Mouse (Mus musculus) midbrain, embryonic 13.5 days (tissue): Measurements from ENCODE around the gene Xlr3a. TPM values are rescaled to one million over a fixed set of nuclear protein-coding genes. Genes with fewer than 3 reads are reported as not detected.

Experiments
- ATAC-seq: fragments of 200-750 bp; cut with Nextera tagmentation; 2 replicates; pipeline ENCODE4 v1.8.0; 2017; ENCODE audit warnings: mild to moderate bottlenecking, moderate TSS enrichment, moderate library complexity
- H3K27ac ChIP-seq: fragments of 300-500 bp; sonication (generic); 2 replicates; pipeline ENCODE4 v1.5.1; 2015; ENCODE audit warnings: inconsistent platforms, mild to moderate bottlenecking, moderate library complexity
- H3K27me3 ChIP-seq: fragments of 300-500 bp; sonication (generic); 2 replicates; pipeline ENCODE4 v1.6.1; 2015; ENCODE audit warnings: mild to moderate bottlenecking, inconsistent platforms
- H3K36me3 ChIP-seq: fragments of 300-500 bp; sonication (generic); 2 replicates; pipeline ENCODE4 v1.6.1; 2015; ENCODE audit warnings: mild to moderate bottlenecking, inconsistent platforms
- H3K4me1 ChIP-seq: fragments of 300-500 bp; sonication (generic); replicated peaks from 2 replicates; pipeline ENCODE4 v1.6.1; 2015; ENCODE audit warnings: inconsistent platforms
- H3K4me2 ChIP-seq: fragments of 300-500 bp; sonication (generic); replicated peaks from 2 replicates; pipeline ENCODE4 v1.6.1; 2015; ENCODE audit warnings: moderate library complexity, mild to moderate bottlenecking, inconsistent platforms
- H3K4me3 ChIP-seq: fragments of 300-500 bp; sonication (generic); replicated peaks from 2 replicates; pipeline ENCODE4 v1.5.1; 2015; ENCODE audit warnings: mild to moderate bottlenecking, inconsistent platforms
- H3K9ac ChIP-seq: fragments of 300-500 bp; sonication (generic); replicated peaks from 2 replicates; pipeline ENCODE4 v1.6.1; 2015; ENCODE audit warnings: mild to moderate bottlenecking, inconsistent platforms
- H3K9me3 ChIP-seq: fragments of 300-500 bp; sonication (generic); 2 replicates; pipeline ENCODE4 v1.6.1; 2016; ENCODE audit warnings: mild to moderate bottlenecking, inconsistent platforms
- WGBS: fragments of 180-500 bp; shearing (Covaris S2); methylation state at CpG from one replicate; pipeline ENCODE4 v1.1.7; 2015; 5-methylcytosine and 5-hydroxymethylcytosine counted together
- polyA plus RNA-seq: library from polyadenylated mRNA; unstranded; fragments of >200 nt; fragmentation: Nextera tagmentation; extraction: Ambion mirVana; gene quantifications from 2 replicates; pipeline ENCODE4 v1.2.1, GENCODE M21; 2015

Xlr3a gene
- polyA plus RNA-seq, 1 experiment from 2014 or later, result 5.4 TPM

GRCm38 (mm10) chrX:73053860-73054563 lies 42.9 kb downstream of the Xlr3a start:
- no peak overlapping the region for H3K4me3 ChIP-seq
- ATAC-seq, result peak; percentile 99
- no peak overlapping the region for H3K9ac ChIP-seq
- no peaks in the 10 kb centered on the region for H3K9me3 ChIP-seq
- H3K27ac ChIP-seq, result peak overlapping the region; percentile 56; the same call in 1 of the 2 replicates
- no peaks in the 10 kb centered on the region for H3K36me3 ChIP-seq
- H3K4me2 ChIP-seq, result peak overlapping the region; percentile 32; the same call in 1 of the 2 replicates
- H3K4me1 ChIP-seq, result no peaks in the 10 kb centered on the region
- no peaks in the 10 kb centered on the region for H3K27me3 ChIP-seq
- WGBS, result 22% methylated on average over 14 of the region's 14 CpGs

- ATAC-seq, result no peak
- H3K36me3 ChIP-seq, result no peaks in the 10 kb centered on the region
- H3K9me3 ChIP-seq, result no peaks in the 10 kb centered on the region
- 85% methylated on average over 12 of the region's 12 CpGs for WGBS
- H3K4me1 ChIP-seq, result no peaks in the 10 kb centered on the region
- no peak overlapping the region for H3K27ac ChIP-seq
- no peak overlapping the region for H3K9ac ChIP-seq
- H3K4me3 ChIP-seq, result no peak overlapping the region
- H3K27me3 ChIP-seq, result no peaks in the 10 kb centered on the region
- no peak overlapping the region for H3K4me2 ChIP-seq
Observed at GRCm38 (mm10) chrX:73039666-73040065, 57.2 kb downstream of the Xlr3a start.

GRCm38 (mm10) chrX:73038831-73039230 lies 58.1 kb downstream of the Xlr3a start:
- no peaks in the 10 kb centered on the region for H3K4me1 ChIP-seq
- H3K4me2 ChIP-seq, result no peak overlapping the region
- WGBS, result 74% methylated on average over 8 of the region's 8 CpGs
- H3K27me3 ChIP-seq, result no peaks in the 10 kb centered on the region
- no peak for ATAC-seq
- H3K27ac ChIP-seq, result no peak overlapping the region
- no peak overlapping the region for H3K4me3 ChIP-seq
- H3K9me3 ChIP-seq, result no peaks in the 10 kb centered on the region
- no peaks in the 10 kb centered on the region for H3K36me3 ChIP-seq
- H3K9ac ChIP-seq, result no peak overlapping the region

- no peaks in the 10 kb centered on the region for H3K27me3 ChIP-seq
- H3K9me3 ChIP-seq, result no peaks in the 10 kb centered on the region
- no peak for ATAC-seq
- H3K36me3 ChIP-seq, result no peaks in the 10 kb centered on the region
- H3K4me1 ChIP-seq, result no peaks in the 10 kb centered on the region
- no peak within 1 kb of the TSS for H3K9ac ChIP-seq
- H3K4me2 ChIP-seq, result no peak within 1 kb of the TSS
- no peak within 1 kb of the TSS for H3K4me3 ChIP-seq
- H3K27ac ChIP-seq, result no peak within 1 kb of the TSS
- 86% methylated on average over 1 of the region's 1 CpGs for WGBS
Observed at GRCm38 (mm10) chrX:73037003-73037402, 59.9 kb downstream of the Xlr3a start, which contains the start of gene Pnma5. TSS of gene Pnma5 (minus strand) at chrX:73037103.

Other genes starting within 250 kb of the Xlr3a start
- gene Cetn2, start 178.7 kb downstream of the Xlr3a start, polyA plus RNA-seq, result 90.9 and 96.0 TPM in 2 replicates
- 44.2 and 45.6 TPM in 2 replicates for gene Nsdhl, start 178.5 kb downstream of the Xlr3a start, polyA plus RNA-seq
- gene Zfp185, start 109.8 kb downstream of the Xlr3a start, polyA plus RNA-seq, result 0.48 and 0.97 TPM in 2 replicates
- gene Pnma5, start 60.0 kb downstream of the Xlr3a start, polyA plus RNA-seq, result not detected in 2 replicates
- 2.3 and 2.6 TPM in 2 replicates for gene Pnma3, start 32.3 kb downstream of the Xlr3a start, polyA plus RNA-seq
- 0.59 and 0.93 TPM in 2 replicates for gene Xlr4a, start 14.6 kb downstream of the Xlr3a start, polyA plus RNA-seq
- gene Gm14685, start 20.0 kb upstream of the Xlr3a start, polyA plus RNA-seq, result 0.65 and 1.2 TPM in 2 replicates
- gene Xlr5b, start 51.7 kb upstream of the Xlr3a start, polyA plus RNA-seq, result not detected in 2 replicates
- 0.63 and 0.90 TPM in 2 replicates for gene DXBay18, start 52.4 kb upstream of the Xlr3a start, polyA plus RNA-seq
- gene Spin2d, start 79.9 kb upstream of the Xlr3a start, polyA plus RNA-seq, result not detected in 2 replicates
- 16.4 and 20.6 TPM in 2 replicates for gene Xlr3b, start 95.1 kb upstream of the Xlr3a start, polyA plus RNA-seq
- gene Xlr4b, start 117.2 kb upstream of the Xlr3a start, polyA plus RNA-seq, result 0.90 and 1.0 TPM in 2 replicates
- 29.6 and 34.5 TPM in 2 replicates for gene F8a, start 131.2 kb upstream of the Xlr3a start, polyA plus RNA-seq
- gene Xlr4c, start 146.0 kb upstream of the Xlr3a start, polyA plus RNA-seq, result 0.39 TPM in 1 of 2 replicates, not detected in the other
- gene Xlr3c, start 168.3 kb upstream of the Xlr3a start, polyA plus RNA-seq, result 0.13 and 0.23 TPM in 2 replicates
- not detected in 2 replicates for gene Xlr5a, start 195.9 kb upstream of the Xlr3a start, polyA plus RNA-seq
- gene Xlr5c, start 195.9 kb upstream of the Xlr3a start, polyA plus RNA-seq, result not detected in 2 replicates
- gene Gm45015, start 239.7 kb upstream of the Xlr3a start, polyA plus RNA-seq, result not detected in 2 replicates
- gene Zfp275, start 245.5 kb upstream of the Xlr3a start, polyA plus RNA-seq, result 11.5 and 12.2 TPM in 2 replicates